Mouse (Mus musculus): ENCODE results near the gene Tspan18.

The Tspan18 gene

DNA sequence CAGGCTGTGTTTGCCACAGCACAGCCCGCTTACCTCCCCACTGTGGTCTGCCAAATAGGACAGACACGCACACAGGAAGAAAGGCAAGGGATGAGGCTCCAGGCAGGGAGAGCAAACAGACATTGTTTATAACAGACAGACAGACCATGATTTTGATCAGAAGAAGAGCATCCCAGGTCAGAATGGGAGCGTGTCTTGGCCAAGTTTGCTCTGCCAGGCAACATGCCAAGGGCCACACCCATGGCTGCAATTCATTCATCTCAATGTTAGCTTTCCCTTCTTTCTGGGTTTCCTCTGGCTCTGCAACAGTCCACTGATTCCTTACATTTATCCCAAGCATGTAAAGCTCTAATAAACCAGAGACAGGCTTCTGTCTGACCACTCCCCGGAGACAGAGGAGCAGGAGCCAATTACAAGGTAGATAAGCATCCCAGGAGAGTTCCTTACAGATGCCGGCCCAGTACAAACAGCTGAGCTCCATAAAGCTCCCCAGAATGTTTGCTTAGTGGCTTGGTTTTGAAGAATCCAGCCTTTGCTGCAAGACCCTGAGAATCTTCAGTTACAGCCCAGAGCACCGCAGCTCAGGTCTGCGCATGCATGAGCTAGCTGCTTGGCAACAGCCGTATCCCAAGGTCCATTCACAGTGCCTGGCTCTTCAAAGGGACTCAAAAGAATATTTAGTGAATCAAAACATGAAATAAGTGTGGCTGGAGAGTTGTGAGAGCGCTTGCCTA lies 5.2 kb upstream of the Tspan18 start:
- no peak for DNase-seq (ENCODE audit: extremely low spot score, low read depth, low spot score)

GRCm38 (mm10) chr2:93335996-93336395 lies 1.7 kb upstream of the Tspan18 start:
- DNase-seq (ENCODE audit: extremely low spot score, low read depth, low spot score) = no peak

GRCm38 (mm10) chr2:93333241-93333816 lies 976 bp downstream of the Tspan18 start:
- DNase-seq (ENCODE audit: extremely low spot score, low read depth, low spot score) = peak; percentile 47

DNA sequence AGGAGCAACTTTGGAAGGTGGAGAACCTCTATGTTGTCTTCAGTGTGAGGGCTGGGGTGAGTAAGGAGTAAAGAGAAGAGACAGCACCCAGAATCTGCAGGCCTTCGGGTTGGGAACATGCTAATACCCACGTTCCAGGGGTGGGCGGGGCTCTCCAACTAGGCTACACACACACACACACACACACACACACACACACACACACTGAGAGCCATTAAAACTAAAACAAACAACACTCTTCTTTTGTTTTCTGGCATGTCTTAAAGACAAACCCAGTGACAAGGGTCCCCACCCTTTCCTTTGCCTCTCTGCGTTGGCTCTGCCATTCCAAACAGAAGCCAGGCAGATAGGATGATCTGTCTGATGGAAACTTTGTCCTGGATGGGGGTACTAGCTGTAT lies 2.0 kb downstream of the Tspan18 start:
- no peak for DNase-seq (ENCODE audit: extremely low spot score, low read depth, low spot score)

- no peak for DNase-seq (ENCODE audit: extremely low spot score, low read depth, low spot score)
These were observed 3.2 kb downstream of the Tspan18 start for GRCm38 (mm10) chr2:93331121-93331520.

DNA sequence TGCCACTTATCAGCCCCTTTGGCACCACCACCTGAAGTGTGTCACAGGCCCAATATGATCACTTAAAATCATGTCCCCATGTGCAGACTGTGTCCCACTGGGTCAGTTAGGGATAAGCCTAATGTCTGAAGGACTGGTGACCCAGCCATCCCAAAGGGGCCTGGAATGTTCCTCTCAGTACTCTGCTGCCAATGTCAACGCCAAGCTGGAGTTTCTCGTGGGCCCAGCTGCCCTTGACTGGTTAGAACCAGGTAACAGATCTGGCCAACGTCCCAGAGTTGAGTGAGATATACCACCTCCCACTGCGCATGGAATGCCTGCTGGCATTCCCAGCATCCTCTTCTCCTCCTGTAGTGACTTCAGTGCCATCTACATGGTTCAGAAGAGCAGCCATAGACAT lies 5.2 kb downstream of the Tspan18 start:
- no peak for DNase-seq (ENCODE audit: extremely low spot score, low read depth, low spot score)

DNA sequence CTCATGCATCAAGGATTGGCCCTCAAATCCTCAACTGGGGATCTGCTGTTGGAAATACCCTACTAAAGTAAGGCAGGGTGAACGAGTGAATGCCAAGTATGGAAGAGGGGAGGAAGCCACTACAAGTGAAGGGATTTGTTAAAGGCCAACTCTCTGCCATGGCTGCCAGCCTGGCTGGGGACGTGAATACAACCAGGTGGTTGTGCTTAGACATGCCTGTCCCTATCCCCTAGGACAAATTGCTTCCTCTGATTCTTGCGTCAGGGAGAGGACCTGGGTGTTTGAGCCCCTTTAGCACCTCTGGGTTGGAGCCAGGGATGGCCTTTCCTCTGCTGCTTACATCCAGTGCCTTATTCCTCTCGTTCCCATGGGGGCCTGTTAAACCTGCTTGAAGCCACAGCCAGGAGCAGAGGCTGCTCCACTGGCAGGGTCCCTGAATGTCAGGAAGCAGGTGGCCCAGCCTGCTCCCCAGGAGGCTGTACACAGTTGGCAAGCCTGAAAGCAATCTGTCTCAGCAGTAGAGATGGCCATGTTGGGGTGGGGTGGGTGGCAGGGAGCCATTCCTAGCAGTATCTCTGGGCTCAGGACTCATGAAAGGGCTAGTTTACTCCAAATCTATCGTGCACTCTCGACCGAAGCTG lies 6.3 kb downstream of the Tspan18 start:
- no peak for DNase-seq (ENCODE audit: extremely low spot score, low read depth, low spot score)

DNA sequence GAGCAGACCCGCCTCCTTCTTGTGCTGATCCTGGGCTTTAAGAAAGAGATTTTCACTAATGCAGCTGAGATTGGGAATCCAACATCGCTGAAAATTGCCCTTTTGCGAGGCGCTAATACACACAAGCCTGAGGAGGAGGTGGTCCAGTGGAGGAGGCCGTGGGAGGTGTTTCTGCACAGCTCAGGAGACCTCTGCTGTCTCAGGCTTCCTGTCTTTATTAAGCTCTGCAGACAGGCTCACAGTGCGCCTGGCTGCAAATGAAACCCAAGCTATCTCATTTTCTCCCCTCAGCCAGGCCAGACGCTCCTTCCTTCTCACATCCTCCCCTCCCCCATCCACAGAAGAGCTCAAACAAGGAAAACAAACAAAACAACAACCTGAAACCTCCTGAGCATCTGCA lies 9.6 kb downstream of the Tspan18 start:
- no peak for DNase-seq (ENCODE audit: extremely low spot score, low read depth, low spot score)

DNA sequence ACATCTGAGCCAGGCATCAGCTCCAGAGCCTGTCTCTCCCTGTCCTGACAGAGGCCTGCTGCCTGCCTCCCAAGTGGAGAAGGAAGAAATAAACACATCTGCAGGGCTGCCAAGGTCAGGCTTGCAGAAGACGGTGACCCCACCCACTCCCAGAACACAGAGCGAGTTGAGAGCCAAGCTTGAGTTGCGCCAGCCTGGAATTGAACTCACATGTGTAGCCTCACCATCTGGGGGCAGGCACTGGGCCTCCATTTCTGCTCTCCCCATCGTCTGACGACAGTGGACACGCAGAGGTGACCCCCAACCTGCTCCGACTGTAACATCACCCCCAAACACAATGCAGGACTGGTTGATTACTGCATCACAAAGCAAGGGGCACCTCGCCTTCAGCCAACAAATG lies 12.4 kb downstream of the Tspan18 start:
- no peak for DNase-seq (ENCODE audit: extremely low spot score, low read depth, low spot score)

- no peak for DNase-seq (ENCODE audit: extremely low spot score, low read depth, low spot score)
These were observed 14.0 kb downstream of the Tspan18 start for GRCm38 (mm10) chr2:93320267-93320666.

DNA sequence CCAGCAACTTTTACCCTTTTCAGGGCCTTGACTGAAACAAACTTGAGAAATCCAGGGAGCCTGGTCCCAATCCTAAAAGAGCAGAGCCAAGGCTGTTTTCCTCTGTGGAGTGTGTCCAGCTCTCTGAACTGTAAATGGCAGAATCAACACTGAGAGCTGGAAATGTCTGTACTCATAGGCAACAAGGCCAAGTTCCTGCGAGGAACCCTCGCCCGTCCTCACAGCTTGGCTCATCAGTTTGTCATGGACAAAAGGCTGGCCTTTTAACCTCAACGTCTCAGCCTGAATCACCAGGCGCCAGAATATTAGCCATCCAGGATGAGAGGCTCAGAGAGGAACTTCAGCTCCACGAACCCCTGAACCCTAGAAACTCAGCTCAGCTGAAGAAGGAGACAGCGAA lies 14.7 kb downstream of the Tspan18 start:
- no peak for DNase-seq (ENCODE audit: extremely low spot score, low read depth, low spot score)

DNA sequence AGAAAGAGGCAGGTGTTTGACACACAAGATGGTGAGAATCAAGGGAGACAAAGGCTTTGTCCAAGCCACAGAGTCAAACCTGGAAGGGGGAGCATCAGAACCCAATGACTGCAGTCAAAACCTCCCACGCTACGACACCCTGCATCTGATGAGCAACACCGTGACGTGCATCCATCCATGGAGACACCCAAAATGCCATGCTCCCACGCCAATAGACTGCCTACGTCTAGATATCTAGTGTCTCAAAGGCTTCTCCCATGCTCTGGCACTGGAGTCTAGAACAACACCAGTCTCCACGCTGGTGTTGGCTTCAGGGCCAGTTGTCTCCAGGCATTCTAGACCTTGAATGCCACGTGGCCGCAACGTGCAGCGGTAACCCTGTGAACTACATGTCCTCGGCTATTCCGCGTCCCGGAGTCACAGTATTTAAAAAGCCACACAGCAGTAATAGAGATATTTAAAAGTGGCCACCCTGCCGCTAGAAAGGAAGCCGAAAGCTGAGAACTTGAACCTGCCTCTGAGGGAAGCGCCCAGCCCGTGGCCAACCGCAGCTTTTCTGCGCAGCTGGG lies 15.4 kb downstream of the Tspan18 start:
- DNase-seq (ENCODE audit: extremely low spot score, low read depth, low spot score) = no peak

- DNase-seq (ENCODE audit: extremely low spot score, low read depth, low spot score) = no peak
These were observed 20.3 kb downstream of the Tspan18 start for GRCm38 (mm10) chr2:93313768-93314632.

DNA sequence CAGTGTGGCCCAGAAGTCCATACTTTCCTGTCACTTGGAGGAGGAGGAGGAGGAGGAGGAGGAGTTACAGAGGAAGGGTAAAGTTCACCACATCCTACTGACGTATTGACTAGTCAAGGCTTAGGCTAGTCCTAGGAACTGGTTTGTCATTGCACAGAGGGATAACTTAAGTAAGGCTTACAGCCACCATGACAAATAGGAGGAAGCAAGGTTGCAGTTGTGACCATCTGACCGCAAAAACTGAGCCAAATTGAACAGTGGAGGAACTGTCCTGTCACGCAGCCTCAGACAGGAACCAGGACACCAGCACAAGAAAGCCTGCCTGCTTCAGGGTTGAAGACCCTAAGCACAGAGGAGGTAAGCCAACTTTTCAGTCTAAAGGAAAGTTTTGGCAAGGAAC lies 21.8 kb downstream of the Tspan18 start:
- no peak for DNase-seq (ENCODE audit: extremely low spot score, low read depth, low spot score)

GRCm38 (mm10) chr2:93309724-93310413 lies 24.4 kb downstream of the Tspan18 start:
- no peak for DNase-seq (ENCODE audit: extremely low spot score, low read depth, low spot score)

- no peak for DNase-seq (ENCODE audit: extremely low spot score, low read depth, low spot score)
These were observed 27.4 kb downstream of the Tspan18 start for GRCm38 (mm10) chr2:93306898-93307297.

DNA sequence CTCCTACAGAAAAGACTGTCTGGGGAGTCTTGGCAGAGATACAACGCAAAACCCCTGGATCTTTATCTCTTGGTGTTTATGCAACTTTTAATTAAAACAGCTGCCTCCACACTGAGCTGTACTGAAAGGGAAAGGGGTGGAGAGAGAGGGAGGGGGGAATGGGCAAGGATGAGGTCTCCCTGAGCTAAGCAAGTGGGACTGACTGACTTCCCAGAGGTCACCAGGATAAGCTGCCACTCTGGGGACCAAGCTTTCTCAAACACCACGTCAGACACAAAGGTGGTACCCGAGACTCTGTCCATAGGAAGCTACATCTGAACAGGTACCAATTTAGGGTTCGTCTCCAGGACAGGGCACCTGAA lies 30.1 kb downstream of the Tspan18 start:
- DNase-seq (ENCODE audit: extremely low spot score, low read depth, low spot score) = no peak

- no peak for DNase-seq (ENCODE audit: extremely low spot score, low read depth, low spot score)
These were observed 30.6 kb downstream of the Tspan18 start for GRCm38 (mm10) chr2:93303585-93304272.

GRCm38 (mm10) chr2:93303260-93303584 lies 31.1 kb downstream of the Tspan18 start:
- no peak for DNase-seq (ENCODE audit: extremely low spot score, low read depth, low spot score)

GRCm38 (mm10) chr2:93297656-93298055 lies 36.6 kb downstream of the Tspan18 start:
- no peak for DNase-seq (ENCODE audit: extremely low spot score, low read depth, low spot score)

Data from hindlimb bud, embryonic 11.5 days (tissue).